Mouse (Mus musculus) MEL (cell line): ENCODE measurements at regions not wholly inside any gene's neighbourhood (a gene's known extent, or its start where the extent isn't known, plus 50 kb on each side); places are given as distances from the start of the nearest gene placed in this dataset.

Source experiments
- DNase-seq: peaks from one replicate; pipeline ENCODE4 v3.0.0; 2011; ENCODE audit warnings: low read depth, low spot score
- H3K27ac ChIP-seq: 2 replicates; pipeline ENCODE4 v1.5.1; 2012; ENCODE audit warnings: low read depth, mild to moderate bottlenecking, control low read depth, low read length, moderate library complexity; ENCODE audit not compliant: control insufficient read depth
- H3K27me3 ChIP-seq, 2 experiments: fragments of 150-350 bp in 1 of 2; sonication (generic) in 1 of 2; 2 replicates each; pipeline ENCODE4 v1.6.1; 2012; ENCODE audit warnings: low read length in 2 of 2, mild to moderate bottlenecking in 2 of 2, improper control_type of control experiment in 1 of 2, moderate library complexity in 1 of 2; ENCODE audit not compliant: insufficient read depth in 2 of 2, control insufficient read depth in 1 of 2
- H3K36me3 ChIP-seq, 2 experiments: 2 replicates each; pipeline ENCODE4 v1.6.1; 2012 to 2014; ENCODE audit warnings: low read length in 2 of 2, improper control_type of control experiment in 1 of 2, inconsistent platforms in 1 of 2, mild to moderate bottlenecking in 1 of 2; ENCODE audit not compliant: insufficient read depth in 2 of 2, control insufficient read depth in 1 of 2
- H3K4me1 ChIP-seq, 2 experiments: fragments of 150-350 bp in 1 of 2; sonication (generic) in 1 of 2; 2 replicates each; pipeline ENCODE4 v1.6.1; 2012; ENCODE audit warnings: low read length in 2 of 2, improper control_type of control experiment in 1 of 2, mild to moderate bottlenecking in 1 of 2; ENCODE audit not compliant: insufficient read depth in 2 of 2, control insufficient read depth in 1 of 2
- H3K4me3 ChIP-seq, 2 experiments: fragments of 150-350 bp in 1 of 2; sonication (generic) in 1 of 2; 2 replicates each; pipeline ENCODE4 v1.5.1; 2012; ENCODE audit warnings: low read depth in 2 of 2, low read length in 2 of 2, mild to moderate bottlenecking in 2 of 2, moderate library complexity in 2 of 2, control low read depth in 1 of 2, improper control_type of control experiment in 1 of 2; ENCODE audit not compliant: control insufficient read depth in 1 of 2, insufficient read depth in 1 of 2
- H3K79me2 ChIP-seq: 2 replicates; pipeline ENCODE4 v1.6.1; 2012; ENCODE audit warnings: mild to moderate bottlenecking, low read length, moderate library complexity; ENCODE audit not compliant: control insufficient read depth, poor library complexity, insufficient read depth
- H3K9ac ChIP-seq: 2 replicates; pipeline ENCODE4 v1.6.1; 2012; ENCODE audit warnings: low read depth, mild to moderate bottlenecking, control low read depth, low read length, moderate library complexity; ENCODE audit not compliant: control insufficient read depth, poor library complexity, severe bottlenecking
- H3K9me3 ChIP-seq: fragments of 150-350 bp; sonication (generic); replicated peaks from 2 replicates; pipeline ENCODE4 v1.6.1; 2012; ENCODE audit warnings: mild to moderate bottlenecking, low read length, improper control_type of control experiment, moderate library complexity; ENCODE audit not compliant: insufficient read depth
- BHLHE40 ChIP-seq: IDR thresholded peaks from 2 replicates; pipeline ENCODE4 v1.6.1; 2012; ENCODE audit warnings: low read depth, mild to moderate bottlenecking, inconsistent platforms, low read length, improper control_type of control experiment, borderline replicate concordance
- CHD1 ChIP-seq: IDR thresholded peaks from 2 replicates; pipeline ENCODE4 v1.6.1; 2012; ENCODE audit warnings: low read depth, mild to moderate bottlenecking, inconsistent platforms, low read length, improper control_type of control experiment
- CHD2 ChIP-seq: IDR thresholded peaks from 2 replicates; pipeline ENCODE4 v1.6.1; 2011; ENCODE audit warnings: low read length, improper control_type of control experiment
- CTCF ChIP-seq, 3 experiments: IDR thresholded peaks in 2 of 3; conservative IDR thresholded peaks in 1 of 3; 2 replicates each; pipeline ENCODE4 v1.5.1; 2011 to 2012; ENCODE audit warnings: low read length in 3 of 3, low read depth in 2 of 3, mild to moderate bottlenecking in 2 of 3, improper control_type of control experiment in 1 of 3, inconsistent platforms in 1 of 3, mixed read lengths in 1 of 3, moderate library complexity in 1 of 3; ENCODE audit not compliant: control insufficient read depth in 1 of 3, insufficient read depth in 1 of 3, poor library complexity in 1 of 3, severe bottlenecking in 1 of 3
- EP300 ChIP-seq, 2 experiments: IDR thresholded peaks; 2 replicates each; pipeline ENCODE4 v1.6.1; 2011; ENCODE audit warnings: improper control_type of control experiment in 2 of 2, low read length in 2 of 2, low read depth in 1 of 2, mild to moderate bottlenecking in 1 of 2
- ETS1 ChIP-seq: IDR thresholded peaks from 2 replicates; pipeline ENCODE4 v1.6.1; 2012; ENCODE audit warnings: low read depth, mild to moderate bottlenecking, inconsistent platforms, low read length, improper control_type of control experiment, moderate library complexity
- GATA1 ChIP-seq: IDR thresholded peaks from 2 replicates; pipeline ENCODE4 v1.6.1; 2011; ENCODE audit warnings: low read depth, low read length, improper control_type of control experiment
- HCFC1 ChIP-seq: IDR thresholded peaks from 2 replicates; pipeline ENCODE4 v1.6.1; 2012; ENCODE audit warnings: low read depth, mild to moderate bottlenecking, inconsistent platforms, low read length, improper control_type of control experiment, moderate library complexity
- KAT2A ChIP-seq: conservative IDR thresholded peaks from 2 replicates; pipeline ENCODE4 v1.6.1; 2012; ENCODE audit warnings: low read depth, low read length, improper control_type of control experiment, inconsistent platforms
- MAZ ChIP-seq: IDR thresholded peaks from 2 replicates; pipeline ENCODE4 v1.6.1; 2012; ENCODE audit warnings: low read depth, mild to moderate bottlenecking, inconsistent platforms, low read length, improper control_type of control experiment
- POLR2A ChIP-seq, 2 experiments: IDR thresholded peaks; 2 replicates each; pipeline ENCODE4 v1.6.1; 2011 to 2012; ENCODE audit warnings: low read length in 2 of 2, mild to moderate bottlenecking in 2 of 2, control low read depth in 1 of 2, improper control_type of control experiment in 1 of 2, low read depth in 1 of 2, moderate library complexity in 1 of 2; ENCODE audit not compliant: control insufficient read depth in 1 of 2, insufficient read depth in 1 of 2, poor library complexity in 1 of 2
- POLR2AphosphoS2 ChIP-seq: IDR thresholded peaks from 2 replicates; pipeline ENCODE4 v1.6.1; 2011; ENCODE audit warnings: low read length, improper control_type of control experiment
- POLR2AphosphoS5 ChIP-seq: IDR thresholded peaks from 2 replicates; pipeline ENCODE4 v1.6.1; 2012; ENCODE audit warnings: low read depth, borderline replicate concordance, mild to moderate bottlenecking, inconsistent platforms, low read length, moderate library complexity, mixed read lengths
- RCOR1 ChIP-seq: IDR thresholded peaks from 2 replicates; pipeline ENCODE4 v1.6.1; 2012; ENCODE audit warnings: low read depth, mild to moderate bottlenecking, inconsistent platforms, low read length, improper control_type of control experiment
- SIN3A ChIP-seq: IDR thresholded peaks from 2 replicates; pipeline ENCODE4 v1.6.1; 2012; ENCODE audit warnings: low read length, improper control_type of control experiment, inconsistent platforms
- TAL1 ChIP-seq: IDR thresholded peaks from 2 replicates; pipeline ENCODE4 v1.6.1; 2012; ENCODE audit warnings: mild to moderate bottlenecking, inconsistent platforms, low read length, moderate library complexity, mixed read lengths
- TBP ChIP-seq: IDR thresholded peaks from 2 replicates; pipeline ENCODE4 v1.8.0; 2011; ENCODE audit warnings: low read depth, low read length, improper control_type of control experiment
- TCF12 ChIP-seq: IDR thresholded peaks from 2 replicates; pipeline ENCODE4 v1.6.1; 2014; ENCODE audit warnings: low read depth, mild to moderate bottlenecking, inconsistent platforms, low read length, improper control_type of control experiment, moderate library complexity
- USF1 ChIP-seq: IDR thresholded peaks from 2 replicates; pipeline ENCODE4 v1.6.1; 2014; ENCODE audit warnings: low read depth, mild to moderate bottlenecking, inconsistent platforms, low read length, improper control_type of control experiment, moderate library complexity
- USF2 ChIP-seq, 2 experiments: IDR thresholded peaks; 2 replicates each; pipeline ENCODE4 v1.6.1; 2011 to 2012; ENCODE audit warnings: improper control_type of control experiment in 2 of 2, low read length in 2 of 2, borderline replicate concordance in 1 of 2, inconsistent platforms in 1 of 2, low read depth in 1 of 2, mild to moderate bottlenecking in 1 of 2; ENCODE audit not compliant: insufficient read depth in 1 of 2
- ZC3H11A ChIP-seq: IDR thresholded peaks from 2 replicates; pipeline ENCODE4 v1.6.1; 2012; ENCODE audit warnings: low read depth, mild to moderate bottlenecking, inconsistent platforms, low read length, improper control_type of control experiment
- ZKSCAN1 ChIP-seq: IDR thresholded peaks from 2 replicates; pipeline ENCODE4 v1.6.1; 2012; ENCODE audit warnings: low read depth, mild to moderate bottlenecking, inconsistent platforms, low read length, improper control_type of control experiment, moderate library complexity

- TF ChIP-seq SIN3A (no peak), CTCF (IDR thresholded peaks at IDR 0.05 in 2 of 3, conservative IDR thresholded peaks at IDR 0.05 in 1 of 3; ENCODE audit: control insufficient read depth in 1 of 3, insufficient read depth in 1 of 3, low read depth in 2 of 3, low read length in 3 of 3, poor library complexity in 1 of 3, severe bottlenecking in 1 of 3) (no peak), ETS1 (no peak), HCFC1 (no peak), EP300 (IDR thresholded peaks at IDR 0.05; ENCODE audit: low read depth in 1 of 2, low read length in 2 of 2) (no peak), USF2 (IDR thresholded peaks at IDR 0.05; ENCODE audit: borderline replicate concordance in 1 of 2, insufficient read depth in 1 of 2, low read depth in 1 of 2, low read length in 2 of 2) (no peak), MAZ (no peak), GATA1 (no peak), BHLHE40 (no peak), TBP (no peak), ZC3H11A (no peak), USF1 (no peak), POLR2AphosphoS5 (no peak), KAT2A (no peak), CHD2 (no peak), ZKSCAN1 (no peak), CHD1 (no peak)
- TF ChIP-seq, all 39 proteins: peak for 0
- H3K79me2 ChIP-seq = no peaks in the 10 kb centered on the region
- DNase-seq = no peak
- H3K4me3 ChIP-seq = no peak overlapping the region
- no peak overlapping the region for H3K27ac ChIP-seq
- H3K4me1 ChIP-seq = no peaks in the 10 kb centered on the region
- no peaks in the 10 kb centered on the region for H3K27me3 ChIP-seq
- H3K9me3 ChIP-seq = no peaks in the 10 kb centered on the region
- H3K9ac ChIP-seq = no peak overlapping the region
- no peaks in the 10 kb centered on the region for H3K36me3 ChIP-seq
These were observed 87.3 kb upstream of the Arsj start for GRCm38 (mm10) chr3:126276008-126276700.

- Histone ChIP-seq H3K4me3 (no peak overlapping the region), H3K27ac (no peak overlapping the region), H3K9me3 (no peaks in the 10 kb centered on the region), H3K9ac (no peak overlapping the region), H3K79me2 (no peaks in the 10 kb centered on the region), H3K27me3 (no peaks in the 10 kb centered on the region), H3K4me1 (no peaks in the 10 kb centered on the region), H3K36me3 (no peaks in the 10 kb centered on the region)
- TF ChIP-seq CHD2 (no peak), CTCF (IDR thresholded peaks at IDR 0.05 in 2 of 3, conservative IDR thresholded peaks at IDR 0.05 in 1 of 3; ENCODE audit: control insufficient read depth in 1 of 3, insufficient read depth in 1 of 3, low read depth in 2 of 3, low read length in 3 of 3, poor library complexity in 1 of 3, severe bottlenecking in 1 of 3) (no peak), RCOR1 (no peak), TAL1 (no peak), TCF12 (no peak), HCFC1 (no peak), CHD1 (no peak), ZC3H11A (no peak), POLR2AphosphoS2 (no peak), POLR2A (IDR thresholded peaks at IDR 0.05; ENCODE audit: control insufficient read depth in 1 of 2, insufficient read depth in 1 of 2, low read depth in 1 of 2, low read length in 2 of 2, poor library complexity in 1 of 2) (no peak)
- DNase-seq = no peak
These were observed 79.0 kb upstream of the Arsj start for GRCm38 (mm10) chr3:126284294-126285090.
